Mouse (Mus musculus): ENCODE measurements around the gene Fbxl21.

Fbxl21 gene

DNA sequence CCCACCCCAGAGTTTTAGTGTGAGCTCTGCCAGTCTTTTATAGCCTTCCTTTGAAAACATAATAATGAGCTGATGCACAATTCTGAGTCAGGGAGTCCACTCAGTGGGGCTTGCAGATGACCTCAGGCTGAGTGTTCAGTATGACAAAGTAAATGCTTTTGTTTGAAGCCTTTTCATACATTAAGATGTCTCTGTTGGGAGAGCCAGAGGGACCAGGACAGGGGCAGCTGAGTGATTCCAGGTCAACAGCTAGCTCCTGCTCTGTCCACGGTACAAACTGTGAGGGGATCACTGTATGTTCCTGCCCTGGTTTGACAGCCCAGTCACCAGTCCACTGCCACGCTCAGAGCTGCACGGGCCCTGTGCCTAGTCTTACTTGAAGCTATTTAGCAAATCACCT, 60.4 kb downstream of the Fbxl21 start:
- no peak for DNase-seq

DNA sequence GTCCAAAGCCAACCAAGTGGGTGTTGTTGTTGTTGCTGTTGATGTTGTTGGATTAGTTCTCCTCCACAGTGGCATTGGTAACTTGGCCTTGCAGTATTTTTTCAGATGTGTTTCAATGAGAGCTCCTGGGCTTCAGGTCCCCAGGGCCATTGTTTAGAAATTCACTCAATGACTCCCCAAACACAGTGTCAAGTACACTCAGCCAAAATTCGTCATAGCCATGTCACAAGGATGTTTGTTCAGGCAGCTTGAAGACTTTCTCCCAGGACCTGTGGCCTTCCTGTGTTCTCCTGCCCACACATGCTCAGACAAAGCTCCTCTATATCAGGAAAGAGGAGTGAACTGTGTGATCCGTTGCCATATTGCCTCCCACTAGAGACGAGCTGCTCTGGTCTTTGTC, 63.8 kb downstream of the Fbxl21 start:
- peak; percentile 80 for DNase-seq

Measured in lung, postnatal 36 days (tissue).